Mouse (Mus musculus): ENCODE data around the gene Fam167b. TPM values are rescaled to one million over a fixed set of nuclear protein-coding genes. Genes with fewer than 3 reads are reported as not detected.

Fam167b gene
- polyA plus RNA-seq (2012; rRNA removed; ENCODE audit: low replicate concordance) = 5.5 and 9.6 TPM in 2 replicates

GRCm38 (mm10) chr4:129578466-129578865 is at the start of gene Fam167b:
Gene Fam167b, minus strand, starts transcription at chr4:129578549.

GRCm38 (mm10) chr4:129623681-129624091 is 45.3 kb upstream of the Fam167b start, which contains the start of gene Ccdc28b:
Gene Ccdc28b, minus strand, starts transcription at chr4:129623947.

DNA sequence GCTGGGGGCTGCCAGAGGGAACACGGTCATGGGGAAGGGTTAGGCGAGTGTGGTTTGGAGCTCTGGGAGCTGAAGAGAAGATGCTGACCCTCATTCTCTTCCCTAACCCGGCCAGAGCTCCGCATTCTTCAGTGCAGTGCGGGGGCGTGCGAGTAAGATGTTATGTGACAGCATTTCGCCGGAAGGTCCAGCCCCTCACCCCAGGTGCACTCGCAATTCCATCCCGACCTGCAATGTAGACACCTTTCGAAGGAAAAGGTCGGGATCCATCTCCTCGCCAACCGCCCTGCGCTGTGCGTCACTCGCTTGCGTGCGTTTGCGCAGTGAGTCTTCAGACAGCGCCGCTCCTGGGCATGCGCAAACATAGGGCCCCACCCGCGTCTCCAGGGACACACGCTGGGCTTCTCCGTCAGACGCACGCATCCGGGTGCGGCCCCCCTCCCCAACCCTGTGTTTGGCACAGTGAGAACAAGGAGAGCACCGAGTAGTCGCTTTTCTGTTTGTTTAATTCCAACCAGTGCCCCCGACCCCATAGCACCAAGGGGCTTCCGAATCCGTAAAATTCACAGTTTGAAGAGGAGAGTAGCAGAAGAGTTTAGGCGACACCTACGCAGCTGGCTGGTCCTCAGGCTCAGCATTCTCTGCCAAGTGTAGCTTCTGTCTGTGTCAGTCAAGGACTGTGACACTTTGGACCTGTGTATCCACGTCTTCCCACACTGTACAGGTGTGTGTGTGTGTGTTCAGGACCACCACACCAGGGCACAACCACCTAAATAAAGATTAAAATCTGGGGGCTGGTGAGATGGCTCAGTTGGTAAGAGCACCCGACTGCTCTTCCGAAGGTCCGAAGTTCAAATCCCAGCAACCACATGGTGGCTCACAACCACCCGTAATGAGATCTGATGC is 40.7 kb upstream of the Fam167b start, which contains the start of gene Iqcc:
TSS of gene Iqcc (minus strand) at position 314 of the 906 bp plus-strand sequence.

GRCm38 (mm10) chr4:129614093-129614492 is 35.7 kb upstream of the Fam167b start, which contains the start of gene Dcdc2b:
Gene Dcdc2b, minus strand, starts transcription at chr4:129614257.

DNA sequence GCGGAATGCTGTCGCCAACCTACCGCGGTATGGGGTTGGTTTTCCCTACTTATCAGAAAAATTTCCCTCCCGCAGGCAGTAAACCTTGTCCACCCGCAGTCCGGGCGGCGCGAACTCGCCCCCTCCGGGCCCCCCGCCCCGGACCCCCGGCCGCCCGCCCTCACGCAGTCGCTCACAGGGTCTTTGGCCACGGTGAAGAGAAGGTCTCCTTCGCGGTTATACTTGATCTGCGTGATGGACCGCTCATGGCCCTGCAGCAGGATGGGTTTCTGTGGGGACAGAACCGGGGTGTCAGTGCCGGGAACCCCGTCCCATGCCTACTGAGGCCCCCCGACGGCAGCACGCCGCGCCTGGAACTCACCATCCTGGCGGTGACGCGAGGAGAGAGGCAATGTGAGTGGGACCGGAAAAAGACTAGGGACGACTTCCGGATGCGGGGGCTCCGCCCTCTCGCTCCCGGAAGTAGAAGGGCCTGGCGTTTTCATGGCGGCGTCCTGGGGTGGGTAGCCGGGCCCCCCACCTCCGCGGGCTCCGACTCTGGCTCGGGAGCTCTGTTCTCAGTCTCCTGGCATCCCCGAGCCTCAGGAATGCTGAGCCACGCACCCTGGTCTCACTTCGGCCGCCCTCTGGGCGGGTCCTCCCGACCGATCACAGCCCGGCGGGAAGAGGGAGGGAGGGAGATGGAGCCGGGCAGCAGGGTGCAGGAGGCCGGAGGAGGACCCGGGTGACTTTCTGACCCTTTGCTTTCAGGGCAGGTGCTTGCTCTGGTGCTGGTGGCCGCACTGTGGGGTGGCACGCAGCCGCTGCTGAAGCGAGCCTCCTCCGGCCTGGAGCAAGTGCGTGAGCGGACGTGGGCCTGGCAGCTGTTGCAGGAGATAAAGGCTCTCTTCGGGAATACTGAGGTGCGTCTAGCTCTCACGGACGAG is 22.1 kb upstream of the Fam167b start, which contains the start of the genes Eif3i and Tmem234:
TSS of gene Eif3i (minus strand) at position 416 of the 926 bp plus-strand sequence.
TSS of gene Tmem234 (plus strand) at position 436 of the 926 bp plus-strand sequence.

DNA sequence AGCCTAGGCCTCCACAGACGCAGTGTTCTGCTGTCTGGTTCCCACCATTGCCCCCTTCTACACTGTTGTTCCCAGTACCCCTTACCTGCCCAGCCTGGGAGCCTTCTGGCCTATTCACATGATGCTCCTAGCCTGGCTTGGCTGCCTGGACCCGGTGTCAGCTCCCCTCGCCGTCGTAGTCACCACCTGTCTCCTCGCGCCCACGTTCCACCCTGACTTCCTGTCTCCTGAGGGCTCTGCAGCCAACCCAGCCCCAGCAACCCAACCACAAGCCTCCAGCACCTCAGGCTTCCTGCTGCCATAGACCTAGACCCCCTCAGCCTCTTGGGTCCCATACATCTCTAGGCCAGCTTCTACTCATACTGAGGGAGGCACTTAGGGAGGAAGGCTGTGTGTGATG is 4.9 kb downstream of the Fam167b start, which contains the start of gene Lck:
TSS of gene Lck (minus strand) at position 212 of the 400 bp plus-strand sequence.

DNA sequence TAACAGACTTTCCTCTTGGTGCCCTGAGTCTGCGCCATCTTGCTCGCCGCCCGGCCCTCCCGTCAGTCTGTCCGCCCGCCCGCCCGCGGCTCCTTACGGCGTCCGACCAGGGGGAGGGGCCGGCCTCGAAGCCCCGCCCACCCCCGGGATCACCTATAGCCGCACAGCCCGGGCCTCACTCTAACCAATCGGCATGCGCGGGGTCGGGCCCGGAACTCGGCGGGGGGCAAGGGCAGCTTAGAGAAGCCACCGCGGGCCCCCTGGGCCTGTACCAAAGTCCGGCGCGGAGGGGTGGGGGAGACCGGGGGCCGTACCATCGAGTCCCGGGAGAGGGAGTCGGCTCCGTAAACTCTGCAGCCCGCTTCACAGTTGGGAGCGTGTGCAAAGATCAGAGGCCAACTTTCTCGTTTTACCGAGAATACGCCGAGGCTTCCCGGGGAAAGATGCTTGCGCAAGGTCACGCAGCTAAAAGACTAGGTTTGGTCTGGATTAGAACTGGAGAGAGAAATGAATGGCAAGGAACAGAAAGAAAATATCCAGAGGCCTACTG is 35.7 kb downstream of the Fam167b start, which contains the start of gene Hdac1:
TSS of gene Hdac1 (minus strand) at position 122 of the 550 bp plus-strand sequence.

Other genes with a start within 250 kb of the Fam167b start
- gene Rbbp4, start 243.2 kb downstream of the Fam167b start, polyA plus RNA-seq (2012; rRNA removed; ENCODE audit: low replicate concordance) = 33.2 and 50.9 TPM in 2 replicates
- 20.9 and 27.8 TPM in 2 replicates for gene Zbtb8os, start 242.9 kb downstream of the Fam167b start, polyA plus RNA-seq (2012; rRNA removed; ENCODE audit: low replicate concordance)
- gene Zbtb8a, start 200.4 kb downstream of the Fam167b start, polyA plus RNA-seq (2012; rRNA removed; ENCODE audit: low replicate concordance) = 8.4 and 16.5 TPM in 2 replicates
- 0.04 and 0.50 TPM in 2 replicates for gene Zbtb8b, start 137.7 kb downstream of the Fam167b start, polyA plus RNA-seq (2012; rRNA removed; ENCODE audit: low replicate concordance)
- gene Bsdc1, start 117.0 kb downstream of the Fam167b start, polyA plus RNA-seq (2012; rRNA removed; ENCODE audit: low replicate concordance) = 25.8 and 29.3 TPM in 2 replicates
- gene Tssk3, start 87.5 kb downstream of the Fam167b start, polyA plus RNA-seq (2012; rRNA removed; ENCODE audit: low replicate concordance) = not detected in 2 replicates
- gene Fam229a, start 87.4 kb downstream of the Fam167b start, polyA plus RNA-seq (2012; rRNA removed; ENCODE audit: low replicate concordance) = not detected in 2 replicates
- 9.7 and 138 TPM in 2 replicates for gene Marcksl1, start 65.0 kb downstream of the Fam167b start, polyA plus RNA-seq (2012; rRNA removed; ENCODE audit: low replicate concordance)
- gene Hdac1, start 35.8 kb downstream of the Fam167b start, polyA plus RNA-seq (2012; rRNA removed; ENCODE audit: low replicate concordance) = 74.8 and 88.0 TPM in 2 replicates
- 3.9 and 14.2 TPM in 2 replicates for gene Lck, start 4.9 kb downstream of the Fam167b start, polyA plus RNA-seq (2012; rRNA removed; ENCODE audit: low replicate concordance)
- gene Eif3i, start 22.1 kb upstream of the Fam167b start, polyA plus RNA-seq (2012; rRNA removed; ENCODE audit: low replicate concordance) = 288 and 471 TPM in 2 replicates
- 175 and 198 TPM in 2 replicates for gene Tmem234, start 22.1 kb upstream of the Fam167b start, polyA plus RNA-seq (2012; rRNA removed; ENCODE audit: low replicate concordance)
- gene Dcdc2b, start 35.7 kb upstream of the Fam167b start, polyA plus RNA-seq (2012; rRNA removed; ENCODE audit: low replicate concordance) = 3.5 and 5.3 TPM in 2 replicates
- gene Iqcc, start 40.5 kb upstream of the Fam167b start, polyA plus RNA-seq (2012; rRNA removed; ENCODE audit: low replicate concordance) = 42.7 and 47.4 TPM in 2 replicates
- gene Ccdc28b, start 45.4 kb upstream of the Fam167b start, polyA plus RNA-seq (2012; rRNA removed; ENCODE audit: low replicate concordance) = 29.9 and 47.1 TPM in 2 replicates
- gene Txlna, start 62.5 kb upstream of the Fam167b start, polyA plus RNA-seq (2012; rRNA removed; ENCODE audit: low replicate concordance) = 29.3 and 49.8 TPM in 2 replicates
- gene Kpna6, start 94.2 kb upstream of the Fam167b start, polyA plus RNA-seq (2012; rRNA removed; ENCODE audit: low replicate concordance) = 45.3 and 52.7 TPM in 2 replicates
- 19.3 and 45.2 TPM in 2 replicates for gene Tmem39b, start 118.3 kb upstream of the Fam167b start, polyA plus RNA-seq (2012; rRNA removed; ENCODE audit: low replicate concordance)
- 10.8 and 32.5 TPM in 2 replicates for gene Khdrbs1, start 163.8 kb upstream of the Fam167b start, polyA plus RNA-seq (2012; rRNA removed; ENCODE audit: low replicate concordance)
- 36.9 and 44.1 TPM in 2 replicates for gene Ptp4a2, start 232.7 kb upstream of the Fam167b start, polyA plus RNA-seq (2012; rRNA removed; ENCODE audit: low replicate concordance)